Mouse (Mus musculus): Measurements from ENCODE around the gene Shroom3.

- TF ChIP-seq POLR2A (IDR thresholded peaks at IDR 0.05; ENCODE audit: low read depth, low read length) (no peak), CTCF (conservative IDR thresholded peaks at IDR 0.05; ENCODE audit: insufficient read depth, insufficient read length, low read depth, low read length) (no peak)
Observed at GRCm38 (mm10) chr5:92838351-92838784, 155.1 kb downstream of the Shroom3 start.

Measured in kidney, adult 2 months (tissue).